Mouse (Mus musculus): ENCODE results near the gene Rab30. TPM values are rescaled to one million over a fixed set of nuclear protein-coding genes. Genes with fewer than 3 reads are reported as not detected.

The Rab30 gene
- polyA plus RNA-seq, 1 experiment from 2014 or later = 8.3 TPM

DNA sequence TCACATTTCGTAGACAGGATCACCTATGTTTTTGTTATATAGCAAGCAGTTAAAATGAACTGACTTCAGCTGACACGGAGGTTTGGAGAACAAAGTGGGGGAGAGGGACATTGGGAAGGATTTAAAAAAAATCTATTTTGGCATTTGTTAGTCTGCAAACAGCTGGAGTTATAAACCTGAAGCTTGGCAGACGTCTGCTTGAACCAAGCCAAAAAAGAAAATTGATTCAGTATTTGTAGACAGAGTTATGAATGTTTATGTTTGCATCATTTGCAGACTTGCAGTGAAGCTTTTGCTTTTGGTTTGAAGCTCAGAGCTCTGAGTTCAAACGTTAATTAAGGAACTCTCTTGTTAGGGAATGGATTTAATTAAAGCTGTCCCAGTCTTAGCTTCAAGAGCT lies 80.5 kb downstream of the Rab30 start:
- Histone ChIP-seq H3K9ac (no peak overlapping the region), H3K9me3 (replicated peaks) (no peaks in the 10 kb centered on the region), H3K4me2 (no peak overlapping the region), H3K36me3 (no peaks in the 10 kb centered on the region), H3K27me3 (no peaks in the 10 kb centered on the region), H3K4me1 (replicated peaks) (0 out of 2 replicates have a peak, but pooled peaks cover 3% of the 10 kb centered on the region), H3K4me3 (no peak overlapping the region), H3K27ac (no peak overlapping the region)
- 57% methylated on average over 4 of the region's 4 CpGs for WGBS
- no peak for ATAC-seq (replicated peaks; ENCODE audit: insufficient number of reproducible peaks, insufficient read depth, low FRiP score, low read depth)

DNA sequence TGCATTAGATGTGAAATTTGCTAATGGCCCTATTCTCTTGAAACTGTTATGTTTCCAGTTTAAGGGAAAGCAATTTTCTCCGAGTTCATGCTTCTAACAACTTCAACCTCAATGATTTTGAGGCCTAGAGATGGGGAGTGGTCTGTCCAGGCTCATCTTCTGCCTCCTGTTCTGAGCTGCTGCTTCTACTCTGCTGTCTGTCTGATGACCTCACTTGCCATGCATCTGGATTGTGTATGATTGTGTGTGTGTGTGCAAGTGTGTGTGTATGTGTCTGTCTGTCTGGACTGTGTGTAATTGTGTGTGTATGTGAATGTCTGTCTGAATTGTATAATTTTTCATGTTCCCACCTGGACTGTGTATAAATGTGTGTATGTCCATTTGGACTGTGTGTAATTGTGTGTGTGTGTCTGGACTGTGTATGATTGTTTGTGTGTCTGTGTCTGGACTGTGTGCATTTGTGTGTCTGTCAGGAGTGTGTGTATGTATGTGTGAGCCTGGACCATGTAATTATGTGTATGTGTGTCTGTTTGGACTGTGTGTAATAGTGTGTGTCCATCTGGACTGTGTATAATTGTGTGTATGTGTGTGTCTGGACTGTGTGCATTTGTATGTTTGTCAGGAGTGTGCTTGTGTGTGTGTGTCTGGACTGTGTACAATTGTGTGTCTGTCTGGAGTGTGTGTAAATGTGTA lies 81.2 kb downstream of the Rab30 start:
- 0 out of 2 replicates have a peak, but pooled peaks cover 3% of the 10 kb centered on the region for H3K4me1 ChIP-seq (replicated peaks)
- no peak overlapping the region for H3K4me2 ChIP-seq
- no peak overlapping the region for H3K9ac ChIP-seq
- no peaks in the 10 kb centered on the region for H3K36me3 ChIP-seq
- H3K27me3 ChIP-seq = no peaks in the 10 kb centered on the region
- H3K4me3 ChIP-seq = no peak overlapping the region
- H3K9me3 ChIP-seq (replicated peaks) = no peaks in the 10 kb centered on the region
- H3K27ac ChIP-seq = no peak overlapping the region; the same call in 1 of the 2 replicates
- ATAC-seq (replicated peaks; ENCODE audit: insufficient number of reproducible peaks, insufficient read depth, low FRiP score, low read depth) = no peak
- WGBS = 51% methylated on average over 1 of the region's 1 CpGs

DNA sequence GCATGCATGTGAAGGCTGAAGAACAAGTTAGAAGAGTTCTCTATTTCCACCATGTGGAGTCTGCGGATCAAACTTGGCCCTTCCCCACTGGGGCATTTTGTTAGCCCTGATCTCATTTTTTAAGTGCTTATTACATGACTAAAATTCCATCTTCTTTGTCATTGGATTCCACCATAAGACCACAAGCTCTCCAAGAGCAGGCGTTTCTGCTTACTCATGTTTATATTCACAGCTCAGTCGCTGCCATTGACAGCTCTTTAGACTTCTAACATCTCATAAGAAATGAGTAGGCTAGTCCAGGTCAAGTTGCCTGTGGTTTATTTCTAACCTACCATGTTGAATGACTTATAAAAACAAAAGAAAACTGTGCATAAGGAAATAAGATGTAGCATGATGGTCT lies 84.8 kb downstream of the Rab30 start:
- H3K36me3 ChIP-seq = no peaks in the 10 kb centered on the region
- no peaks in the 10 kb centered on the region for H3K27me3 ChIP-seq
- H3K4me3 ChIP-seq = no peak overlapping the region
- no peaks in the 10 kb centered on the region for H3K9me3 ChIP-seq (replicated peaks)
- H3K4me2 ChIP-seq = no peak overlapping the region
- no peak for ATAC-seq (replicated peaks; ENCODE audit: insufficient number of reproducible peaks, insufficient read depth, low FRiP score, low read depth)
- 77% methylated on average over 3 of the region's 3 CpGs for WGBS
- H3K9ac ChIP-seq = no peak overlapping the region
- no peak overlapping the region for H3K27ac ChIP-seq
- 0 out of 2 replicates have a peak, but pooled peaks cover 3% of the 10 kb centered on the region for H3K4me1 ChIP-seq (replicated peaks)

DNA sequence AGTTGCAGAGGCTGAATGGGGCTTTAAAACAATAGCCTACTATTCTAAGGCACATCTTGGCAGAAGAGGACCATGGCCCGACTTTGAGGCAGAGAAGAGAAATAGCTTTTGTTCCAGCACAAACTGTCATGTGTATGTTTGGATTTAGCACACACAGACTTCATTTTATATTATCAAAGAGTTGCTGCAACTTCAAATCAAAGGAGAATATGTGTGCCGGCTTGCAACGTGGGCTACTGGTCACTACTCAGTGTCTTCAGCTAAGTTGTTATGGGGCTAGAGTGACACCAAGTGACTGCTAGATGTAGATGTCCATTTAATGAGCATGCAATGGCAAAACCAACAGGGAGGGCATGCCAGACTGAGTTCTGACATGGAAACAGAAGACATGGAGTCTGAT lies 86.6 kb downstream of the Rab30 start:
- 36% methylated on average over 3 of the region's 3 CpGs for WGBS
- no peaks in the 10 kb centered on the region for H3K36me3 ChIP-seq
- no peak overlapping the region for H3K4me2 ChIP-seq
- H3K4me3 ChIP-seq = no peak overlapping the region
- no peak overlapping the region for H3K27ac ChIP-seq
- H3K27me3 ChIP-seq = no peaks in the 10 kb centered on the region
- no peaks in the 10 kb centered on the region for H3K4me1 ChIP-seq (replicated peaks)
- ATAC-seq (replicated peaks; ENCODE audit: insufficient number of reproducible peaks, insufficient read depth, low FRiP score, low read depth) = no peak
- no peaks in the 10 kb centered on the region for H3K9me3 ChIP-seq (replicated peaks)
- H3K9ac ChIP-seq = no peak overlapping the region

DNA sequence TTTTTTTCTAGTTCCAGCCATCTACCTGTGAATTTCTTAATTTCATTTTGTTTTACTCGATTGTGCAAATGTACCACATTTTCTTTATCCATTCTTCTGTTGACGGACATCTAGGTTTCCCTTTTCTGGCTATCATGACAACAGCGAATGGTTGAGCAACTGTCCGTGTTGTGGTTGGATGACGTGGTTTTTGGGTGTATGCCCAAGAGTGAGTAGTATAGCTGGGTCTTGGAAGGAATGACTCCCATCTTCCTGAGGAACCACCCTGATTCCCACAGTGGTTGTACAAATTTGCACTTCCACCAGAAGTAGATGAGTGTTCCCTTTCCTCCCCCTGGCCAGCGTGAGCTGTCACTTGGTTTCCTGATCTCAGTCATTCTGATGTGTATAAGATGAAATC lies 91.0 kb downstream of the Rab30 start:
- H3K9ac ChIP-seq = no peak overlapping the region
- WGBS = 80% methylated on average over 6 of the region's 6 CpGs
- H3K36me3 ChIP-seq = no peaks in the 10 kb centered on the region
- no peaks in the 10 kb centered on the region for H3K4me1 ChIP-seq (replicated peaks)
- H3K27ac ChIP-seq = no peak overlapping the region
- H3K27me3 ChIP-seq = no peaks in the 10 kb centered on the region
- no peak overlapping the region for H3K4me3 ChIP-seq
- no peak for ATAC-seq (replicated peaks; ENCODE audit: insufficient number of reproducible peaks, insufficient read depth, low FRiP score, low read depth)
- no peak overlapping the region for H3K4me2 ChIP-seq
- H3K9me3 ChIP-seq (replicated peaks) = no peaks in the 10 kb centered on the region

DNA sequence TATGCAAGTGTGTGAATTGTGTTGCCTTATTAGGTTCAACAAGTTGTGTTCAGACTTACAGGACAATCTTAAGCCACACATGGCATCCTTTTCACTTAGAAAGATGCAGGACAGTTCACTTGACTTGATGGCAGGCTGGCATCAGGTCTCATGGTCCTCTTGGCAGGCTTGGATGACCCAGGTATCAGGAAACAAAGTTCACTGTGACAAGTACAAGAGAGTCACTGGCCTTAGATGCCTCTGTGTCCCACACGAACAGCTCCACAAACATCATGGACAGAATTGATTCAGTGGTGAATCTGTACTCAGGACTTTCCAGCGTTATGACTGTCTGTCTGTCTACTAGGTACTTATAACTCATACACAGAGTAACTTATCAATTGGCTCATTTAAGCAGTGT lies 93.0 kb downstream of the Rab30 start:
- 88% methylated on average over 2 of the region's 2 CpGs for WGBS
- Histone ChIP-seq H3K9me3 (replicated peaks) (no peaks in the 10 kb centered on the region), H3K4me1 (replicated peaks) (no peaks in the 10 kb centered on the region), H3K4me3 (no peak overlapping the region), H3K9ac (no peak overlapping the region), H3K4me2 (no peak overlapping the region), H3K27me3 (no peaks in the 10 kb centered on the region), H3K27ac (no peak overlapping the region), H3K36me3 (no peaks in the 10 kb centered on the region)
- no peak for ATAC-seq (replicated peaks; ENCODE audit: insufficient number of reproducible peaks, insufficient read depth, low FRiP score, low read depth)

DNA sequence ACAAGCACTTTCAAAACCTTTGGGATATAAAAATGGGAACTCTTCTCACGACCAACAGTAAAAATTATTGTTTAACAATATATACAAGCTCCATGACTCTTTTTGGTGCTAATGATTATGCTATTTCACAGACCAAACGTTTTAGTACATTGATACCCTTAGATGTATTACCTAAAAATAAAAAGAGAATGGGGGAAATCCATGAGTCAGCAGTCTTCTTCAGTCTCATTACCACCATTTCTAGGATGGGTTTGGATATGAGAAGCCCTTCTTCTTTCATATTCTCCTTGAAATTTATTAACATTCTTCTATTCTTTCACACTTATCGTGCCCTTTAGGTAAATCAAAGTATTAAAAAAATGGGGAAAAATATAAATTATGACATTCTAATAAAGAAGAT lies 95.0 kb downstream of the Rab30 start:
- Histone ChIP-seq H3K27me3 (no peaks in the 10 kb centered on the region), H3K4me1 (replicated peaks) (no peaks in the 10 kb centered on the region), H3K9ac (no peak overlapping the region), H3K27ac (no peak overlapping the region), H3K36me3 (no peaks in the 10 kb centered on the region), H3K9me3 (replicated peaks) (no peaks in the 10 kb centered on the region), H3K4me2 (no peak overlapping the region), H3K4me3 (no peak overlapping the region)
- no peak for ATAC-seq (replicated peaks; ENCODE audit: insufficient number of reproducible peaks, insufficient read depth, low FRiP score, low read depth)
- 75% methylated on average over 3 of the region's 3 CpGs for WGBS

DNA sequence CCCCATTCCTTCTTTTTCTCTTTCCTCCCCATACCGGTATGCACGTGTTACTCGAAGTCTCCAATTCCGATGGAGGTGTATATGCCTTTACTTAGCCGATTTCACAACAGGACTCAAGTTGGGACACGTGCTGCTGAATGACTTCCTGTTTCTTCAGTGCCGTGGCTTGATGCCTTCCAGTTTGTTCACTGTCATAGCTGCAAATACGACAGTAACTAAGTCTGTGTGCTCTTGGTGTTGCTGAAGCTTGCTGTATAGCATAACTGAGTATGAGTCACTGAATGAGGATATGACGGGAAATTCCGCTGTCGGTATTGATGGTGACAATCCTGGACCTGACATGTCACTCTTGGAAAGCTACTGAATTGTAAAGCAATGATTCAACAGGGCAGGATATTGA lies 95.8 kb downstream of the Rab30 start:
- no peaks in the 10 kb centered on the region for H3K4me1 ChIP-seq (replicated peaks)
- H3K4me2 ChIP-seq = no peak overlapping the region
- 73% methylated on average over 11 of the region's 11 CpGs for WGBS
- no peaks in the 10 kb centered on the region for H3K27me3 ChIP-seq
- H3K9ac ChIP-seq = no peak overlapping the region
- H3K27ac ChIP-seq = no peak overlapping the region
- no peaks in the 10 kb centered on the region for H3K36me3 ChIP-seq
- no peaks in the 10 kb centered on the region for H3K9me3 ChIP-seq (replicated peaks)
- no peak overlapping the region for H3K4me3 ChIP-seq
- no peak for ATAC-seq (replicated peaks; ENCODE audit: insufficient number of reproducible peaks, insufficient read depth, low FRiP score, low read depth)

DNA sequence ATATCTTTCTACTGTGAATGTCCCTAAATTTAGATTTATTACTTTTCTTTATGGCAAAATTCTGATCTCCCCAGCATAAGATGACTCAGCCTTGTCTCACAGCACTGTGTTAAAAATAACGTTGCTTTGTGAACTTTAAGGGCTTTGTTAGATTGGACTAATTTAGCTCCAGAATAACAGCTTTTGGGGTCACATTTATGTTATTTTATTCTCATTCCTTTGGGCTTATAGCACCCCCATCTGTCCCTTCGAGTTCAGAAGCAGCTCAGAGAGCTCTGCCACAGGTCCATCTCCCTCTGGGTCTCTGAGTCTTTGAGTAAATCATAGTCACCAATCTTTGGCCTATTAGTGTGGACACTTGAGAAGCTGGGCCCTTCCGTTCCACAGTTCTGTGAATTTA lies 96.5 kb downstream of the Rab30 start:
- H3K27ac ChIP-seq = no peak overlapping the region
- no peaks in the 10 kb centered on the region for H3K4me1 ChIP-seq (replicated peaks)
- H3K27me3 ChIP-seq = no peaks in the 10 kb centered on the region
- no peak overlapping the region for H3K4me3 ChIP-seq
- WGBS = 54% methylated on average over 3 of the region's 3 CpGs
- no peak overlapping the region for H3K4me2 ChIP-seq
- no peaks in the 10 kb centered on the region for H3K36me3 ChIP-seq
- H3K9ac ChIP-seq = no peak overlapping the region
- no peak for ATAC-seq (replicated peaks; ENCODE audit: insufficient number of reproducible peaks, insufficient read depth, low FRiP score, low read depth)
- H3K9me3 ChIP-seq (replicated peaks) = no peaks in the 10 kb centered on the region

DNA sequence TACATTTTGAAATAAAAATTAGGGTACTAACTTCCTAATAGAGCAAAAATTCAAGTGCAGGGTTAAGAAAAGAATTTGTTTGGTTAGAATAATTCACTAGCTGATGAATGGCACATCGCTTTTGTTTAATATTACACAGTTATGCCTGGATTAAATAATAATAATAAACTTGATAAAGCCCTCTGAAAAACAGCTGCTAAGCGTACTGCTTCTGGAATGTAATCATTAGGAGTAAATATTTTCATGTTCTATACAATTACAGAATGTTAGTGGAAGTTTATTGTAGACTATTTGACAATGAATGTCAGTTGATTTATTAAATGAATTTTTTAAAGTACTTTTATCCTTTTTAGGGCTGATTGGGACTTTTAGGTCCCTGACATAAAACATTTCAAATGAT lies 100.9 kb downstream of the Rab30 start:
- no peak for ATAC-seq (replicated peaks; ENCODE audit: insufficient number of reproducible peaks, insufficient read depth, low FRiP score, low read depth)
- Histone ChIP-seq H3K9ac (no peak overlapping the region), H3K4me2 (no peak overlapping the region), H3K36me3 (no peaks in the 10 kb centered on the region), H3K27me3 (no peaks in the 10 kb centered on the region), H3K9me3 (replicated peaks) (no peaks in the 10 kb centered on the region), H3K4me1 (replicated peaks) (no peaks in the 10 kb centered on the region), H3K27ac (no peak overlapping the region), H3K4me3 (no peak overlapping the region)
- 78% methylated on average over 2 of the region's 2 CpGs for WGBS

DNA sequence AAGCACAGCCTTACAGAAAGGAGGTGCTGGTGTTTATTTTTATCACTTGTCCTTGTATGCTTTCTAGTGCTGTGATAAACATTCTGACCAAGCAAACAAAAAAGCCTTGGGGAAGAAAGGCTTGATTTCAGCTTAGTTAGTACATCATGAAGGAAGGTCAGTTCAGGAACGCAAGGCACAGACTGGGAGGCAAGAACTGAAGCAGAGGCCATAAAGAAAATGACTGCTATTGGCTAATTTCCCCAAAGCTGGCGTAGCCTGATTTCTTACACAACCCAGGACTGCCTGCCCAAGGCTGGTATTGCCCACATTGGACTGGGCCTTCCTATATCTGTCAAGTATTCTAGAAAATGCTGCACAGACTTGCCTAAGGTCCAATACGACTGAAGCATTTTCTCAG lies 106.8 kb downstream of the Rab30 start:
- WGBS = 80% methylated on average over 3 of the region's 3 CpGs
- no peak for ATAC-seq (replicated peaks; ENCODE audit: insufficient number of reproducible peaks, insufficient read depth, low FRiP score, low read depth)
- Histone ChIP-seq H3K9me3 (replicated peaks) (no peaks in the 10 kb centered on the region), H3K4me1 (replicated peaks) (no peaks in the 10 kb centered on the region), H3K4me2 (no peak overlapping the region), H3K4me3 (no peak overlapping the region), H3K27ac (no peak overlapping the region), H3K36me3 (no peaks in the 10 kb centered on the region), H3K27me3 (no peaks in the 10 kb centered on the region), H3K9ac (no peak overlapping the region)

DNA sequence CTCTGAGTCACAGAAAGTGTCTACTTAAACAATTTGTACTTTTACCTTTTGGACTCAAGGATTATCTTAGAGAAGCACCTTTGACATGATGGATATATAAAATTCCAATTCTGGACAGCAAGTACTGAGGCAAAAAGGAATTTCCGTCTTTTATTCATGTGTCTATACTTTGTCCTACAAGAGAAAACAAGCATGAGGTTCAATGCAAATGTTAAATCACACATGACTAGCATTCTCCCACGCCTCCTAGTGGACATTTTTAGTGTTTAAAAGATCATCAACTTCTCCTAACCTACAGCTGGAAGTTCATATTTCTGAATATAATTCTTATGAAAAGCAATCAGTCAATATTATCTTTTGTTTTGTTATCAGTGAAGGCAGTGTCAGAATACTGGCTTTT lies 125.1 kb downstream of the Rab30 start:
- H3K36me3 ChIP-seq = peaks cover 11% of the 10 kb centered on the region; the same call in 1 of the 2 replicates
- no peak for ATAC-seq (replicated peaks; ENCODE audit: insufficient number of reproducible peaks, insufficient read depth, low FRiP score, low read depth)

More for the DNA sequence above, 125.1 kb downstream of the Rab30 start:
- no peak overlapping the region for H3K4me3 ChIP-seq
- WGBS = 31% methylated on average over 2 of the region's 2 CpGs
- H3K4me1 ChIP-seq (replicated peaks) = no peaks in the 10 kb centered on the region
- no peak overlapping the region for H3K9ac ChIP-seq
- no peak overlapping the region for H3K27ac ChIP-seq
- no peaks in the 10 kb centered on the region for H3K9me3 ChIP-seq (replicated peaks)
- H3K27me3 ChIP-seq = no peaks in the 10 kb centered on the region
- no peak overlapping the region for H3K4me2 ChIP-seq
